Mouse (Mus musculus) bone marrow, adult 2 months (tissue): ENCODE measurements around the gene Mreg.

Experiments
- CTCF ChIP-seq: fragments of 200-500 bp; IDR thresholded peaks from 2 replicates; pipeline ENCODE4 v1.5.1; 2011; ENCODE audit warnings: low read length, control low read depth; ENCODE audit not compliant: control insufficient read depth, insufficient read depth
- POLR2A ChIP-seq: fragments of 200-500 bp; IDR thresholded peaks from 2 replicates; pipeline ENCODE4 v1.6.1; 2011; ENCODE audit warnings: low read depth, mild to moderate bottlenecking, control low read depth, low read length, borderline replicate concordance; ENCODE audit not compliant: control insufficient read depth

DNA sequence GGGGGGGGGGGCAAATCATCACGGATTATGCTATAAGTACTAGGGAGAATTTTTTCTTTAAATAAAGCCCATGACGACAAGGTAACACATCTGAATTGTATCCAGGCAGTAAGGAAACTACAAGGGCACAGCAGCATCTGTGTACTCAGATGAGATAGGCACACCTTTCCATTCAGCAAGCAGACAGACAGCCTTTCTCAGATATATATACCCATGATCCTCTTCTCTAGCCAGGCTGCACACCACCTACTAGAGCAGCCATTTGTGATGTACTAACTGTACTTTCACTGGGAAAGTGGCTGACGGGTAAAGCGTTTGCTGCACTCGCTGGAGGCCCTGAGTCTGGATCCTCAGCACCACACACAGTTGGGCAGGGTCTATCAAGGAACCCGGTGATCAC is 28.6 kb downstream of the Mreg start:
- TF ChIP-seq CTCF, result no peak
- no peak for TF ChIP-seq POLR2A
